Mouse (Mus musculus): ENCODE results near the gene Gm11492. TPM values are rescaled to one million over a fixed set of nuclear protein-coding genes. Genes with fewer than 3 reads are reported as not detected.

The Gm11492 gene
- total RNA-seq, 2 experiments from 2014 or later: not detected

DNA sequence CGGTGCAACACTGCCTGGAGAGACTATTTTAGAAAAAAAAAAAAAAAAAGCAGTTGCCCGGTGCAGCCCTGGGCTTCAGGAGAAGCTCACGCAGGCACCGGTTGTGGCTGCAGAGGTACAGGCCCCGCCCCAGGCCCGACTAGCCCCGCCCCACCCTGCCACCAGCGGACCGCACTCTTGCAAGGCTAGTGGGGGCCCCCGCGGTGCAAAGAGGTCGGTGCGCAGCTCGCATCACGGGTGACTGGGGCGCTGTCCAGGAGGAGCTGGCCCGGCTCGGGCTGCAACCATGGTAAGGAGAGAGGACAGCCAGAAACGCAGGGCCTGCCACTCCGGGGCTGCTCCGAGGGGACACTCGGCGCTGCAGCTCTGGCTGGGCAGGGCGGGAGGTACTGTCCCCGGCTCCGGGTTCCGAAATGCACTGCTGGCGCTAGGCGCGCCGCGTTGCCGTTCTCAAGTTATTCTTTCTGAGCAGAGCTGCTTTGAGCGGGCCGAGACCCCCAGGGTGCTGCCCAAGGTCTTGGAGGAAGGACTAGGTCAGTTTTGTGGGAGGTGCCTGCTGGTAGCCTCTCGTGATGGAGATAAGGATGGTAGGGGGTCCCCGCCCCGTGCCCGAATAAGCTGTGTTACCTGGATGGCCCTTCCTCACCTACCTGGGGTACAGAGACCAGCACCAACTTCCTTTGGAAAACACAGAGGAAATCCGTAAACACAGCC, 12.0 kb downstream of the Gm11492 start:
- intact Hi-C loops (cut with DNase I; ENCODE audit: low total_unique reads): no loop called here
- peak; percentile 77 for DNase-seq

DNA sequence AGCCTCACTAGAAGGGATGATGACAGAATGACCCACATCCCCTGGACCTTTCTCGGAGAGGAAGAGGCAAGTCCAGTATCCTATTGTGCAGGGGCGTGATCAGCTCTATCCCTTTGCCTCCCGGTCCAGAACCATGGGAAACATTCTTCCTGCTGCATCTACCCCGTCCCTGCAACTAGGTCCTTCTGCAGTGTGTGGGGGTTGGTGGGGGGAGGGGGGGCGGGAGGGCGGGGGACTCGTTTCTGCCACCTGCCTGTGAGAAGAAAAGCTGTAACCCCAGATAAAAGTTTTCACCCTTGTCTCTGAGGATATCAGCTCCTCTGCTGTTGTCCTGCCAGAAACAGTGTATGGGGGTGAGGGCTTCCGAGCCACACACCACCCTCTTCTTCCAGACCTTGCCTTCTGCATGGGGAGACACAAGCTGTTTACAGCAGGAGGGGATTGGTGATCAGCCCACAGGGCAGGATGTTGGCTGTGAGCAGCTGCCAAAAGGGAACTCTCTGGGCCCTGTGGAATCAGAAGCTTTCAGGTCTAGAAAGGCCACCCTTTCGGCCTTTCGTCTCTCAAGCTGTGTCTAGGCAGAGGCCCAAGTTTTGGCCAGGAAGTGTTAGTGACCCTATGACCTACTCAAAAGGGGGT, 12.6 kb downstream of the Gm11492 start:
- intact Hi-C loops (cut with DNase I; ENCODE audit: low total_unique reads): no loop called here

DNA sequence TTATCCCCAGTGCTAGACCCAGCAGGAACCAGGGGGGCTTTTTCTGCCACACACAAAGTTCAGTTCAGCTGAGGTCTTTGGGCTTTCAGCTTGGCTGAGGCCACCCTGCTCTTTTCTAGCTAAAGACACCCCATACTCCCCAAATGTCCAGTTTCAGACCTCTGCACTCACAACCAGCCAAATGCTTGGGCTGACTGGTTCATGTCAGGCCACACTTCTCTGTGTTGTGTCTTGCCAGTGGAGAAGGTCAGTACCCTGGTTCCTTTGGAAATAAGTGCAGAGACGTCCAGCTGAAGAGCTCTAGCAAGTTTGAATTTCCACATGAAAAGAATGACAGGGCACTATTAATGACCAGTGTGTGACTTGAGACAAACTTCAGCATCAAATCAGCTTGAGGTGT, 13.3 kb downstream of the Gm11492 start:
- intact Hi-C loops (cut with DNase I; ENCODE audit: low total_unique reads): no loop called here
- no peak for DNase-seq

More for the DNA sequence above, 12.6 kb downstream of the Gm11492 start:
- no peak for DNase-seq

DNA sequence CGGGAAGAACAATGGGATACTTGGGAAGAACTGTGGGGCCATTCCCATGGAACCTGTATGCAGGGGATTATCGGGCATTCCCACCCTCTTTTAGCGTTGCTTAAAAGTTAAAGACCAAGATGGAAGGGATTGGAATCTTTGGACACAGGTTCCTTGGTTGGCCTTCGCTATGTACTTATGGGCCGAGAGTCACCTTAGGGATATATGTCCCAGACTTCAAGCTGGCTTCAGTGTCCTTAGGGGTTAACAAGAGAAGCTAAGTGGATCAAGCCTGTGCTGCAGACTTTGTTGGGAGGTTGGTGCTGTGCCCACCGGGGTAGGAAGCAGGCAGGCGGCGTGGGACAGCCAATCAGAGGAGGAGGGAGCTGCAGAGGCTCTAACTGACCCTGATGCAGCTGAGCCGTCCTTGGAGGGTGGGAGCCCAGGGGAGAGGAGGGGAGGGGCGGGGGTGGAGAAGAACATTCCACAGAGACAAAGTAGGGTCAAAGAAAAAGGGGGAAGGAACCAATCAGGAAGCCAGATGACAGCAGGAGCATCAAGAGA, 14.2 kb downstream of the Gm11492 start:
- intact Hi-C loops (cut with DNase I; ENCODE audit: low total_unique reads): no loop called here
- DNase-seq: no peak

DNA sequence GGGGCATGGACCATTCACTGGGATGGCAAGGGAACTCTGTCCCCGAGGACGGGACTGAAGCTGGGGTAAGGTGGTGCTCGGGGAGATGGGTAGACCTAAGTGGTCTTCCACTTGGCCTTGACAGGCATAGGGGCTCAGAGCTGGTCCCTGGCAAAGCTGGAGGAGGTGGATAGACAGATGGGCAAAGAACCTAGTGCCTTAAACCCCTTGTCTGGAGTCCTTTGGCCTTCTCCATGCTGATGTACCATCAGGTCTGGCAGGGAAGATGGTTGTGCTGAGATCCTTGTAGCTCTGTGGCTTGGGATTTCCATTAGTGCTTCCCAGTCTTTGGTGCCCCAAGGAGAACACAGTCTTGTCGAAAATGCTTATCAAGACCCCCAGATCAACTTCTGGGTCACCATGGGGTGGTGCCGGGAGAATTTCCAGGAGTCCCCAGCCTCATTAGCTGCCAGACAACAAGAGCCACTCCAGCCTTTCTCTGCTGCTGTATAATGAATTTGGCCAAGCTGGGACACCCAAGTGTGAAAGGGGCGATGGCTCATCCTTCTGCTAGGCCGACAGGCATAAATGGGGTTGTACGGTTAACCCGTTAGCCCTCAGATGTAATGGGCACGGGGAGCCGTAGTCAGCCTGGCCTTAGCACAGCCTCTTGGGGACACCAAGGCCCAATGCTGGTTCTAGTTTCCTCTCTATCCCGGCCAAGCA, 14.9 kb downstream of the Gm11492 start:
- intact Hi-C loops (cut with DNase I; ENCODE audit: low total_unique reads): no loop called here
- DNase-seq: no peak

DNA sequence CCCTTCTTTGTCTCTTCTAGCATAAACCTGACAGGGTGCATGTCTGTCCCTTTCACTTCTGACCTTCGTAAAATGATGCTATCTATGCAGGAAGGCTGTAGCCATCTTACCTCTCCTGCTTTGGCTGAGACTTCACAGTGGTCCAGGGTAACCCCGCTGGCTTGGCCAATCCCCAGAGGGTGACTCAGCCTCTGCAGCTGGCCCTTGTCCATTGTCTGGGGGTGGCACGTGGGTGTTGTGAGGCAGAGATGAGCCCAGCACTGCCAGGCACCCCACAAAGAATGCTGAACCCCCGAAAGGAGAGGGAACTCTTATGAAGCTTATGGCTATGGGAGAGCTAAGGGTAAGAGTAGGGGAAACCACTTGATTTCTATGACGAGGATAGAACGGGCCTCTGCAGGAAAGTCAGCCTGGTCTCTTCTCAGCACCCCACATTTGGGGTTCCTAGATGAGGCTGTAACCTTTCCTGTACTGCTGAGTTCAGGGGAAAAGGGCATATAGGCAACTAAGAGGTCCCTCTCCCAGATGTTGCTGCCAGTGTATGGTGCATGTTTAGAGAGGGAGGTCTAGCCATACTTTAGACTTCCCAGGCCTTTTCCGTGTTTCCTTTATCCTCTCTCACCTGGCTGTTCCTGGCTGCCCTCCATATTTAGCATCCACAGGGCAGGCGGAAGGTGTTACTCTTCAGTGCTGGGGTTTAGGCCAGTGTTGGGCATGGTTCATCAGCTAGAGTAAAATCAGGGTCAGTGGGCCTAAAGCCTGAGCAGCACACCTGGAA, 15.7 kb downstream of the Gm11492 start:
- intact Hi-C loops (cut with DNase I; ENCODE audit: low total_unique reads): no loop called here
- DNase-seq: no peak

DNA sequence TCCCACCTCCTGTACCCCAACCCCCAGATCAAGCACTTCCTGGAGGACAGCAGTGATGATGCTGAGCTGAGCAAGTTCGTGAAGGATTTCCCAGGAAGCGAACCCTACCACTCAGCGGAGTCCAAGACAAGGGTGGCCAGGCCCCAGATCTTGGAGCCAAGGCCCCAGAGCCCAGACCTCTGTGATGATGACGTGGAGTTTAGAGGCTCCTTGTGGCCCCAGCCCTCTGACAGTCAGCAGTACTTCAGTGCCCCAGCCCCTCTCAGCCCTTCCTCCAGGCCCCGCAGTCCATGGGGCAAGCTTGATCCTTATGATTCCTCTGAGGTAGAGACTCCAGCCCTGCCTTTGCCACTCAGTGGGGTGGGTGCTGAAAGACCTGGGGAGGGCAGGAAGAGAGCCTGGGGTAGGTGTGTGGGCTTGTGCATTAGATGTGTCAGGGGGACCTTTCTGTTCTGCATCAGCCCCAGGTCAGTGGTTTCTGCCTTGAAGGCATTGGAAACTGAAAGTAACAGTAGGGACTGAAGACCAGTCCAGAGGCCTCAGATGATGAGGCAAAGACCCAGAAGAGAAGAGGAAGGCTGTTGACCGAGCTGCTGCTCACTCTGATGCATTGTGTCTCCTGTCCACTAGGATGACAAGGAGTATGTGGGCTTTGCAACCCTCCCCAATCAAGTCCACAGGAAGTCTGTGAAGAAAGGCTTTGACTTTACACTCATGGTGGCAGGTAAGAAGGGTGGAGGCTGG, 17.0 kb downstream of the Gm11492 start:
- no peak for DNase-seq
- intact Hi-C loops (cut with DNase I; ENCODE audit: low total_unique reads): no loop called here

DNA sequence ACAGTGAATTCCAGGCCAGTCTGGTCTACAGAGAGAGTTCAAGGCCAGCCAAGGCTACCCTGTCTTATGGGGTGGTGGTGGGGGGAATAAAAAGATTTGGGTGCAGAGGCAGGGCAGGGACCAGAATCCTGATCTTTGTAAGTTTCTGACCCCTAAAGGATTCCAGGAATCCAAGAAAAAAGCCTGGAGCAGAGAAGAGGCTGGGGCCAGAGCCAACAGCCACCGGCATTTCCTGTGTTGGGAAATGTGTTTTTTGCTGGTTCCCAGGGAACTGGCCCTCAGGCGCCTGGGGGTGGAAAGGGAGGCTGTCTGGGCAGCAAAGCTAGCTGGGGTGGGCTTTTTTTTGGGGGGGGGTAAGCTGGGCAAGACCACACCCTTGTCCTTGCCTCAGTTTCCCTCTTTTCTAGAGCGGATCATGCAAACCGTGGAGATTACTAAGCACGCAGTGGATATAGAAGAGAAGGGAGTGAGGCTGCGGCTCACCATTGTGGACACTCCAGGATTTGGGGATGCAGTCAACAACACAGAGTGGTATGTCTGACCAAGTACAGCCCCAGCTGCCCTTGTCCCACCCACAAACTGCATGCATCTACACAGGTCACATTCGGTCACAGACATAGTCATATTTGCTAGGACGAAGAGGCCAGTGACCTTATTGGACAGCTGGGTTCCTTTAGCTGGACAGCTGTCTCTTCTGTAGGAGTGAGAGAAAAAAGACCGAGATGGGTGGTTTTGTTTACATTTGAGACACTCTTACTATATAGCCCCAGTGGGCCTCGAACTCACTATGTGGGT, 18.5 kb downstream of the Gm11492 start:
- intact Hi-C loops (cut with DNase I; ENCODE audit: low total_unique reads): no loop called here
- peak; percentile 61 for DNase-seq

DNA sequence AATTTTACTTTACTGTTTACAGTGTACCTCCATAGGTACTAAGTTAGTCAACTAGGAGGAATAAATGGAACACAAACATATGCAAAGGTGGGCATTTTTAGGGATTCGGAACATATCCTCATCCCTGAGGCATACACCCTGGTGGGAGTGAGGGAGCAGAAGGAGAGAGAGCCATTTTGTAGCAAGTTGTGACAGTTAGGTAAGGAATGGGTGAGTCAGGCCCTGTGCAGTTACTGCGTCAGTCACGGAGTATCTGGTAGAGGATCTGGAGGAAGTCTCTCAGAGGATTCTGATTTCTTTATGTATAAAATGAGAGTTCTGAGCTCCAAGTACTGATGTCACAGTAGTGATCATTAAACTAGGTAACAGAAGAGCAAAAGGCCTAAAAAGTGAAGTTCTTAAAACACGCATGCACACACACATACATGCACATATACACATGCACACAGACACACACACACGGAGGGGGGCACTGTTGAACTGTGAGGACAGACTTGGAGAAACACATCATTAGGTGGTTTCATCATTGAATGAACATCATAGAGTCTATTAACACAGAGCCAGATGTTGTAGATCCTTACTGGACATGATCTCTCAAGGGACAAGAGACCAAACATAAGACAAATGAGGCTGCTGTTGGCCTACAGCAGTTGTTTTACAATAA, 20.9 kb downstream of the Gm11492 start:
- intact Hi-C loops (cut with DNase I; ENCODE audit: low total_unique reads): no loop called here
- no peak for DNase-seq

DNA sequence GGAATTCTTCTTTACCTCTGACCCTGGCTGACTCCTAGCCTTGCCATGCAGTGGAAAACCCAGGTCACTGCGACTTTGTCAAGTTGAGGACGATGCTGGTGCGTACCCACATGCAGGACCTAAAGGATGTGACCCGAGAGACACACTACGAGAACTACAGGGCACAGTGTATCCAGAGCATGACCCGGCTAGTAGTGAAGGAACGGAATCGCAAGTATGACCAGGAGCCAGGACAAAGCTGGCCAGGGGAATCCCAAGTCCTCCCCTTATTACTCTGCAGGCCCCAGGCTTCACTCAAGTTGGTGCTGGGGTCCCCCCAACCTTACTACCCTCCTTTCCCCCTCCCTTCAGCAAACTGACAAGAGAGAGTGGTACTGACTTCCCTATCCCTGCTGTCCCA, 23.2 kb downstream of the Gm11492 start:
- intact Hi-C loops (cut with DNase I; ENCODE audit: low total_unique reads): no loop called here
- DNase-seq: no peak

DNA sequence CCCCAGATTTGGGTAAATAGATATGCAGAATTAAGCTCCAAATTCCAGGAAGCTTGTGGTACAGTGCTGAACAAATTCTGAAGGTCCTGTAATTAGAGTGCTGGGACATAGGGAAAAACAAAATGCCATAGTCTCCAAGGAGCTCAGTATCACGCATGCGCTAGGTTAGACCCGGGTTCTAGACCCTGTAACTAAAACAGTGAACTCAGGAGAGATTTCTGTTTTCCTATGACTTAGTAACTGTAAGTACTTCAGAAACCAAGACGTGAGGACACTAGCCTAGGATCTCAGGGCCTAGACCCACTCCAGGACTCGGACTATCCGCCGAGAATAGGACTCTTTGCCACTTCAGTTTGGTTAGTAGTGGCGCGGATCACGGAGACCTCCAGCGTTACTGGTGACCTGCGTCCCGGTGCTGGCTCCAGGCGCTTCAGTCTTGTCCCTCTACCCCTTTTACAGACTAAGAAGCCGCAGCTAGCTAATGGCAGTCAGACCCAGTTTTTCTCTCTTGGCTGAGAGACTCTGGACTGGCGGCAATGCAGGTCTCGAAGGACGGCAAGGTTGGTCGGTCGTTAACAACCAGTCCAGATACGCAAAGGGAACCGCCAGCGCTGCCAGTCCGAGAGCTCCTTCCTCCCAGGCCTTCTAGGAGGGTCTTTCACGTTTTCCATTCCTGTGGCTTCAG, 24.5 kb downstream of the Gm11492 start:
- intact Hi-C loops (cut with DNase I; ENCODE audit: low total_unique reads): no loop called here
- no peak for DNase-seq

DNA sequence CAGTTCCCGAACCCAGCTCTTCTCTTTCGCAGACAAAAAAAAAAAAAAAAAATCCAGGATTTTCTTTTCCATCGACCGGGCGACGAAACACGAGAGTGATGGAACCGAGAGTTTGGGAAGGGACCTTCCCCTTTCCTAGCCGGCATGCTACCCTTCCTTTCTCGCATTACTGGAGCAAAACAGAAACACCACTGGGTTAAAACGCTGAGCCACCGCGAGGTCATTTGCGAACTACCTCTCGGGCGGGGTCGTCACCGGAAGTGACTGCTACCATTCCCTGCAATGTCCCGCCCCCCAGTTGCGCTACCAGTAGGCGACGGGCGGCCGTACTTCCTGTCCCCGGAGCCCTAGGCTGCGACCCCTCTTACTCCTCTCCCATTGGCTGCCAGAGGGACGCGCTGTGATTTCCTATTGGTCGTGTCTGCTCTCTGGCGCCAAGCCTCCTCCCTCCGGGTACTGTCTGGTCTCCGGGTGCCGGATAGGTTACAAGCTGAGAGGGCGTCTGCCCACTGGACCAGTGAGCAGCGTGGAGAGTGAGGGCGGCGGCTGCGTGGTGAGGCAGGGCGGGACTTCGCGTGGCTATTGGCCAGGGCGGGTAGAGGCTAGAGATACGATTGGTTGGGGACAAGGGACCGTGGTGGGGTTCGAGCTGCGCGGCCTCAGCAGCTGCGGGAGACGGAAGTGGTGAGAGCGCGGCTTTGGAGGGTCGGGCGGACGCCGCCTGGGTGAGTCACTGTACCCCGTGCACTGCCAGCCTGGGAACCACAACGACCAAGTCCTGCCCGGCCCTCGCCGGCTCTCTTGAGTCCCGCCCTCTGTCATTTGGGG, 25.3 kb downstream of the Gm11492 start, which contains the start of gene Mtmr4:
TSS of gene Mtmr4 (plus strand) at position 637 of the 828 bp plus-strand sequence.
- intact Hi-C loops (cut with DNase I; ENCODE audit: low total_unique reads): no loop called here
- DNase-seq: peak; percentile 100

DNA sequence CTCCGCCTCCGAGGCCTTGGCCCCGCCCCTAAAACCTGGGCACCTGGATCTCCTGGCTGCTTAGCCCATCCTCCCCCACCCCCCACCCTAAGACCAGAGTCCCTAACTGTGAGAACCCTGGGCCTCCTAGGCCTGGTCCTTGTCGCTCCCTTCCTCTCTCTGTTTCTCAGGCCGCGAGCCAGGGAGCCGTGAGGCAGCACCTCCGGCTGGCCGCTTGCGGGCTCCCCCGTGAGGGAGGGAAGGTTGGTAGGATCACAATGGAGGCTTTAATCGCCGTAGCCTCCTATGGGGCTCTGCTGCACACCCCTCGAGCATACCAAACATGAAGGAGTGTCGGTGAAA, 25.9 kb downstream of the Gm11492 start:
- intact Hi-C loops (cut with DNase I; ENCODE audit: low total_unique reads): no loop called here
- no peak for DNase-seq

DNA sequence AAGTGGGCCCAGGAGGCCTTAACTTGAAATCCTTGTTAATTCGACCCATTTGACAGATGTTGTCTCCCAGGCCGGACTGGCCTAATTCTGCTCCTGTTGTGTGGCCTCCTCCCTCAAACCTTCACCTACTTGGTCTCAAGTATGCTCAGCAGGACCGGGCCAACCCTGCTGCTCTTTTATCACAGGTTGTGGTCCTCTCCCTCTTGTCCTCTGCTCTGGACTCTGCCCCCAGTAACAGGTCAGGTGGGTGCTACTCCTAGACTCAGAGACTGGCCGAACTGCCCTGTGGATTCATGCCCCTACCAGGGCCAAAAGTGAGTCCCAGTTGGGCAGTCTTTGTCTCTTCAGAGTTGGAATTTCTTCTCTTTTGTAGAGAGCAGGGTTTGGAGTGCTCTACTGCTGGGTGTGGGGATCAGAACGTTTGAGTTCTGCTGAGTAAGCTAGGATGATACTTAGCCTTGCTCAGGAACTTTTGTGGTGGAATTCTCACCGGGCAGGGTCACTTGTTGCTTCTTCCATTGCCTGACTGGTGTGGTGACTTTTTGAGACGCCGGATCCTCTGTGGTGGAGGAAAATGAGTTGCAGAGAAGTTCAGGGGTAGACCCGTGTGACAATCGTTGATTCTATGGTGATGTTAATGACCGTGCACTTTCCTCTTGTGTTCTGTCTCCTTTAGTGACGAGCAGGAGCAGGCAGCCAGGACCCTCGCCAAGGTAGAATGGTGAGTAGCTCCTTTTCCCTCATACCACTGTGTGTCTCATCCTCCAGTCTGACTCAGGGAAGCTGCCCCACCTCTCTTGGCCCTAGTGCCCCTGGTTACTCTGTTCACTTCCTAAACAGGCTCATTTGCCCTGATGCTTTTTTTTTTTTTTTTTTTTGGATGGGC, 26.5 kb downstream of the Gm11492 start:
- no peak for DNase-seq
- intact Hi-C loops (cut with DNase I; ENCODE audit: low total_unique reads): no loop called here

DNA sequence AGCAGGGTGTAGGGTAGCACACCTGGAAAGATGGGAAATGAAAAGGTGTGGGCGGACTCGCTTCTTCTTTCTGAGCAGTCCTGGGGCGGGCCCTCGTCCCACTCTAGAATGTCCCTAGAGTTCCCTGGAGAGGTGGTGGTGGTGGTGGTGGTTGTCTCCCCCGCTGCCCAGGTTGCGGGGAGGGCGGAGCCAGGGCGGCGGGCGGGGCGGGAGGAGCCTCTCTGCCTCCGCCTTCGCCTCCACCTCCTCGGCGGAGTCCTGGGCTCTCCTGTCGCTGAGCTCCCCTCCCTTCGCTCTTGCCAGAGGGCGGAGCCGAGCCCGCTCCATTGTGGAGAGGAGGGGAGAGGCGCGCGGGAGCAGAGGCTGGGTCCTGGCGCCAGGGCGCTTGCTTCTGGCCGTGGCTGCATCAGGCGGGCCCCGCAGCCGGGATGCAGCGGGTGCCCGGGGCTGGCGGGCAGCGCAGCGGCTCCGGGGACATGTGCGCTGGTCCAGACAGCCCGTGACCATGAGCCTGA, 28.9 kb downstream of the Gm11492 start:
- intact Hi-C loops (cut with DNase I; ENCODE audit: low total_unique reads): no loop called here
- peak; percentile 88 for DNase-seq
